Mouse (Mus musculus) midbrain, embryonic 14.5 days (tissue): ENCODE measurements around the gene Acr. TPM values are rescaled to one million over a fixed set of nuclear protein-coding genes. Genes with fewer than 3 reads are reported as not detected.

Source experiments
- ATAC-seq: fragments of 200-750 bp; cut with Nextera tagmentation; 2 replicates; pipeline ENCODE4 v1.8.0; 2017; ENCODE audit warnings: moderate number of reproducible peaks, moderate library complexity; ENCODE audit not compliant: low FRiP score, low TSS enrichment
- DNase-seq: peaks from one replicate; pipeline ENCODE4 v3.0.0-alpha.2; 2015
- H3K27ac ChIP-seq: fragments of 300-500 bp; sonication (generic); replicated peaks from 2 replicates; pipeline ENCODE4 v1.5.1; 2014; ENCODE audit warnings: mild to moderate bottlenecking, low read depth, low read length, moderate library complexity
- H3K27me3 ChIP-seq: fragments of 300-500 bp; sonication (generic); 2 replicates; pipeline ENCODE4 v1.6.1; 2014; ENCODE audit warnings: low read length, control low read depth, mixed read lengths; ENCODE audit not compliant: control insufficient read depth, insufficient read depth
- H3K36me3 ChIP-seq: fragments of 300-500 bp; sonication (generic); 2 replicates; pipeline ENCODE4 v1.6.1; 2014; ENCODE audit warnings: low read length, control low read depth; ENCODE audit not compliant: control insufficient read depth, insufficient read depth
- H3K4me1 ChIP-seq: fragments of 300-500 bp; sonication (generic); 2 replicates; pipeline ENCODE4 v1.6.1; 2014; ENCODE audit warnings: mild to moderate bottlenecking, antibody characterized with exemption, low read length, control low read depth; ENCODE audit not compliant: control insufficient read depth, insufficient read depth
- H3K4me2 ChIP-seq: fragments of 300-500 bp; sonication (generic); 2 replicates; pipeline ENCODE4 v1.6.1; 2014; ENCODE audit warnings: mild to moderate bottlenecking, low read length, moderate library complexity
- H3K4me3 ChIP-seq: fragments of 300-500 bp; sonication (generic); replicated peaks from 2 replicates; pipeline ENCODE4 v1.5.1; 2014; ENCODE audit warnings: low read depth, low read length
- H3K9ac ChIP-seq: fragments of 300-500 bp; sonication (generic); replicated peaks from 2 replicates; pipeline ENCODE4 v1.6.1; 2014; ENCODE audit warnings: mild to moderate bottlenecking, low read length, moderate library complexity
- H3K9me3 ChIP-seq: fragments of 300-500 bp; sonication (generic); 2 replicates; pipeline ENCODE4 v1.6.1; 2016; ENCODE audit warnings: low read length, control low read depth, mixed read lengths; ENCODE audit not compliant: control insufficient read depth
- WGBS: fragments of 180-500 bp; shearing (Covaris S2); extraction: QIAGEN DNeasy Blood & Tissue Kit; methylation state at CpG from one replicate; pipeline ENCODE4 v1.1.7; 2014; 5-methylcytosine and 5-hydroxymethylcytosine counted together
- polyA plus RNA-seq: library from polyadenylated mRNA; unstranded; fragments of >200 nt; fragmentation: Nextera tagmentation; extraction: Ambion mirVana; gene quantifications from 2 replicates; pipeline ENCODE4 v1.2.1, GENCODE M21; 2014

Acr gene
- polyA plus RNA-seq, 1 experiment from 2014 or later: 2.1 TPM

- Histone ChIP-seq H3K27me3 (peaks cover 29% of the 10 kb centered on the region), H3K9me3 (no peaks in the 10 kb centered on the region), H3K27ac (no peak overlapping the region), H3K4me2 (peak overlapping the region; percentile 32), H3K4me1 (no peaks in the 10 kb centered on the region), H3K4me3 (no peak overlapping the region), H3K36me3 (peaks cover 12% of the 10 kb centered on the region), H3K9ac (0 out of 2 replicates have a peak overlapping the region, but pooled peaks have one; percentile 9)
- 24% methylated on average over 23 of the region's 23 CpGs for WGBS
- ATAC-seq (peak; percentile 59; the same call in 1 of the 2 replicates), DNase-seq (peak; percentile 74)
These were observed 11.5 kb upstream of the Acr start for GRCm38 (mm10) chr15:89556401-89557178.

- 0 out of 2 replicates have a peak overlapping the region, but pooled peaks have one; percentile 9 for H3K9ac ChIP-seq
- peaks cover 29% of the 10 kb centered on the region for H3K27me3 ChIP-seq
- no peaks in the 10 kb centered on the region for H3K9me3 ChIP-seq
- WGBS: 9% methylated on average over 40 of the region's 40 CpGs
- no peaks in the 10 kb centered on the region for H3K4me1 ChIP-seq
- no peak for ATAC-seq
- H3K27ac ChIP-seq: no peak overlapping the region
- peak overlapping the region; percentile 32 for H3K4me2 ChIP-seq
- no peak overlapping the region for H3K4me3 ChIP-seq
- DNase-seq: peak; percentile 8
- H3K36me3 ChIP-seq: peaks cover 5% of the 10 kb centered on the region; the same call in 1 of the 2 replicates
These were observed 10.7 kb upstream of the Acr start for GRCm38 (mm10) chr15:89557179-89557995.

- Histone ChIP-seq H3K36me3 (0 out of 2 replicates have a peak, but pooled peaks cover 2% of the 10 kb centered on the region), H3K4me2 (peak overlapping the region; percentile 30), H3K9ac (no peak overlapping the region), H3K4me1 (no peaks in the 10 kb centered on the region), H3K9me3 (no peaks in the 10 kb centered on the region), H3K4me3 (no peak overlapping the region), H3K27ac (no peak overlapping the region), H3K27me3 (peaks cover 29% of the 10 kb centered on the region)
- DNase-seq: peak; percentile 37
- ATAC-seq: no peak
- 4% methylated on average over 34 of the region's 34 CpGs for WGBS
These were observed 10.1 kb upstream of the Acr start for GRCm38 (mm10) chr15:89557996-89558390.

GRCm38 (mm10) chr15:89559202-89559731 lies 8.9 kb upstream of the Acr start:
- WGBS: 38% methylated on average over 10 of the region's 10 CpGs
- H3K27me3 ChIP-seq: peaks cover 29% of the 10 kb centered on the region
- H3K4me1 ChIP-seq: no peaks in the 10 kb centered on the region
- H3K9me3 ChIP-seq: no peaks in the 10 kb centered on the region
- H3K9ac ChIP-seq: no peak overlapping the region
- no peak overlapping the region for H3K4me2 ChIP-seq
- DNase-seq (no peak), ATAC-seq (no peak)
- H3K4me3 ChIP-seq: no peak overlapping the region
- H3K27ac ChIP-seq: no peak overlapping the region
- 0 out of 2 replicates have a peak, but pooled peaks cover 2% of the 10 kb centered on the region for H3K36me3 ChIP-seq

- Histone ChIP-seq H3K4me3 (no peak overlapping the region), H3K27ac (no peak overlapping the region), H3K36me3 (0 out of 2 replicates have a peak, but pooled peaks cover 4% of the 10 kb centered on the region), H3K9ac (no peak overlapping the region), H3K27me3 (no peaks in the 10 kb centered on the region), H3K4me2 (no peak overlapping the region), H3K9me3 (no peaks in the 10 kb centered on the region), H3K4me1 (no peaks in the 10 kb centered on the region)
- ATAC-seq (no peak), DNase-seq (no peak)
- 74% methylated on average over 8 of the region's 8 CpGs for WGBS
These were observed 4.0 kb downstream of the Acr start for GRCm38 (mm10) chr15:89572147-89572546.

GRCm38 (mm10) chr15:89582494-89582893 lies 14.4 kb downstream of the Acr start:
- H3K27ac ChIP-seq: no peak overlapping the region
- no peak for DNase-seq
- no peaks in the 10 kb centered on the region for H3K27me3 ChIP-seq
- no peak overlapping the region for H3K9ac ChIP-seq
- no peak overlapping the region for H3K4me3 ChIP-seq
- H3K4me2 ChIP-seq: no peak overlapping the region
- 87% methylated on average over 7 of the region's 7 CpGs for WGBS
- H3K36me3 ChIP-seq: peaks cover 49% of the 10 kb centered on the region
- no peaks in the 10 kb centered on the region for H3K4me1 ChIP-seq
- no peaks in the 10 kb centered on the region for H3K9me3 ChIP-seq
- ATAC-seq: no peak

GRCm38 (mm10) chr15:89585101-89585500 lies 17.0 kb downstream of the Acr start:
- Histone ChIP-seq H3K36me3 (peaks cover 55% of the 10 kb centered on the region), H3K9me3 (no peaks in the 10 kb centered on the region), H3K27me3 (no peaks in the 10 kb centered on the region), H3K27ac (no peak overlapping the region), H3K4me3 (no peak overlapping the region), H3K4me1 (no peaks in the 10 kb centered on the region), H3K9ac (no peak overlapping the region), H3K4me2 (no peak overlapping the region)
- DNase-seq: no peak
- 92% methylated on average over 5 of the region's 5 CpGs for WGBS
- no peak for ATAC-seq

GRCm38 (mm10) chr15:89585631-89586030 lies 17.5 kb downstream of the Acr start:
- H3K27ac ChIP-seq: no peak overlapping the region
- H3K27me3 ChIP-seq: no peaks in the 10 kb centered on the region
- ATAC-seq (no peak), DNase-seq (no peak)
- H3K36me3 ChIP-seq: peaks cover 55% of the 10 kb centered on the region
- 91% methylated on average over 11 of the region's 11 CpGs for WGBS
- H3K9ac ChIP-seq: no peak overlapping the region
- no peaks in the 10 kb centered on the region for H3K9me3 ChIP-seq
- peaks cover 2% of the 10 kb centered on the region for H3K4me1 ChIP-seq
- H3K4me3 ChIP-seq: no peak overlapping the region
- no peak overlapping the region for H3K4me2 ChIP-seq
